Mouse (Mus musculus) ES-Bruce4 (cell line): ENCODE data around the gene Hrh3. TPM values are rescaled to one million over a fixed set of nuclear protein-coding genes. Genes with fewer than 3 reads are reported as not detected.
A peak's percentile ranks its signal among the peaks of the same experiment; 100 is the strongest.

Experiments used
- H3K27ac ChIP-seq: 2 replicates; pipeline ENCODE4 v1.5.1; 2012; ENCODE audit warnings: low read length, inconsistent platforms; ENCODE audit not compliant: insufficient read depth
- H3K27me3 ChIP-seq: 2 replicates; pipeline ENCODE4 v1.6.1; 2012; ENCODE audit warnings: mild to moderate bottlenecking, low read length, inconsistent platforms; ENCODE audit not compliant: control insufficient read depth, poor library complexity, insufficient read depth, severe bottlenecking
- H3K36me3 ChIP-seq: 2 replicates; pipeline ENCODE4 v1.6.1; 2012; ENCODE audit warnings: inconsistent platforms, mild to moderate bottlenecking, low read length, moderate library complexity; ENCODE audit not compliant: control insufficient read depth, poor library complexity, insufficient read depth, severe bottlenecking
- H3K4me1 ChIP-seq: one replicate; pipeline ENCODE4 v1.8.1; 2011; ENCODE audit warnings: low read length; ENCODE audit not compliant: control insufficient read depth, insufficient read depth
- H3K4me3 ChIP-seq: 2 replicates; pipeline ENCODE4 v1.5.1; 2011; ENCODE audit warnings: low read depth, mild to moderate bottlenecking, low read length
- H3K9ac ChIP-seq: 2 replicates; pipeline ENCODE4 v1.6.1; 2012; ENCODE audit warnings: low read depth, mild to moderate bottlenecking, inconsistent platforms; ENCODE audit not compliant: poor library complexity, severe bottlenecking
- H3K9me3 ChIP-seq: replicated peaks from 2 replicates; pipeline ENCODE4 v1.6.1; 2012; ENCODE audit warnings: mild to moderate bottlenecking, low read length, inconsistent platforms; ENCODE audit not compliant: control insufficient read depth, poor library complexity, insufficient read depth, severe bottlenecking
- CTCF ChIP-seq: IDR thresholded peaks from one replicate; pipeline ENCODE4 v1.8.1; 2011; ENCODE audit warnings: low read depth, low read length
- EP300 ChIP-seq: IDR thresholded peaks from 2 replicates; pipeline ENCODE4 v1.6.1; 2011; ENCODE audit warnings: low read depth, low read length; ENCODE audit not compliant: insufficient read depth
- POLR2A ChIP-seq: IDR thresholded peaks from one replicate; pipeline ENCODE4 v1.8.1; 2011; ENCODE audit warnings: low read length; ENCODE audit not compliant: insufficient read depth
- polyA plus RNA-seq: library from polyadenylated mRNA; stranded (reverse); fragments of >200 nt; gene quantifications from 2 replicates; pipeline ENCODE4 v1.2.4, GENCODE M21; 2011; ENCODE audit warnings: low read depth; ENCODE audit not compliant: missing spikeins, insufficient read depth, insufficient read length

The Hrh3 gene
- polyA plus RNA-seq, 1 experiment = not detected

- TF ChIP-seq POLR2A = no peak
- TF ChIP-seq EP300 = no peak
- no peak for TF ChIP-seq CTCF
- H3K27ac ChIP-seq = no peak overlapping the region
- H3K9ac ChIP-seq = peak overlapping the region; percentile 41
- H3K27me3 ChIP-seq = no peaks in the 10 kb centered on the region
- H3K4me3 ChIP-seq = peak overlapping the region; percentile 60
- no peaks in the 10 kb centered on the region for H3K36me3 ChIP-seq
- no peaks in the 10 kb centered on the region for H3K9me3 ChIP-seq
- H3K4me1 ChIP-seq = no peaks in the 10 kb centered on the region
Observed at GRCm38 (mm10) chr2:180103151-180103977, 924 bp downstream of the Hrh3 start.

- H3K36me3 ChIP-seq = no peaks in the 10 kb centered on the region
- no peak for TF ChIP-seq CTCF
- no peak for TF ChIP-seq EP300
- no peak for TF ChIP-seq POLR2A
- H3K27ac ChIP-seq = no peak overlapping the region
- H3K4me3 ChIP-seq = no peak overlapping the region
- H3K9me3 ChIP-seq = no peaks in the 10 kb centered on the region
- no peaks in the 10 kb centered on the region for H3K27me3 ChIP-seq
- H3K4me1 ChIP-seq = no peaks in the 10 kb centered on the region
- H3K9ac ChIP-seq = no peak overlapping the region
Observed at GRCm38 (mm10) chr2:180099529-180099928, 4.8 kb downstream of the Hrh3 start.

GRCm38 (mm10) chr2:180098167-180098566, 6.1 kb downstream of the Hrh3 start:
- no peak overlapping the region for H3K9ac ChIP-seq
- no peaks in the 10 kb centered on the region for H3K36me3 ChIP-seq
- H3K4me1 ChIP-seq = no peaks in the 10 kb centered on the region
- H3K27ac ChIP-seq = no peak overlapping the region
- H3K9me3 ChIP-seq = no peaks in the 10 kb centered on the region
- TF ChIP-seq CTCF = peak; percentile 8
- TF ChIP-seq POLR2A = no peak
- no peak overlapping the region for H3K4me3 ChIP-seq
- no peaks in the 10 kb centered on the region for H3K27me3 ChIP-seq

- Histone ChIP-seq H3K27ac (no peak overlapping the region), H3K9me3 (no peaks in the 10 kb centered on the region), H3K4me3 (no peak overlapping the region), H3K4me1 (no peaks in the 10 kb centered on the region), H3K36me3 (no peaks in the 10 kb centered on the region), H3K9ac (no peak overlapping the region), H3K27me3 (no peaks in the 10 kb centered on the region)
- TF ChIP-seq EP300 (no peak), CTCF (no peak), POLR2A (no peak)
Observed at GRCm38 (mm10) chr2:180097585-180097984, 6.7 kb downstream of the Hrh3 start.

GRCm38 (mm10) chr2:180095711-180096110, 8.6 kb downstream of the Hrh3 start:
- Histone ChIP-seq H3K4me3 (no peak overlapping the region), H3K9me3 (no peaks in the 10 kb centered on the region), H3K4me1 (no peaks in the 10 kb centered on the region), H3K9ac (no peak overlapping the region), H3K27ac (no peak overlapping the region), H3K27me3 (no peaks in the 10 kb centered on the region), H3K36me3 (no peaks in the 10 kb centered on the region)
- TF ChIP-seq EP300 (no peak), CTCF (no peak), POLR2A (no peak)

- Histone ChIP-seq H3K36me3 (no peaks in the 10 kb centered on the region), H3K9me3 (no peaks in the 10 kb centered on the region), H3K9ac (no peak overlapping the region), H3K4me1 (no peaks in the 10 kb centered on the region), H3K27ac (no peak overlapping the region), H3K4me3 (no peak overlapping the region), H3K27me3 (no peaks in the 10 kb centered on the region)
- TF ChIP-seq POLR2A (no peak), CTCF (no peak), EP300 (no peak)
Observed at GRCm38 (mm10) chr2:180090285-180090684, 14.0 kb downstream of the Hrh3 start.
